Mouse (Mus musculus) midbrain, embryonic 13.5 days (tissue): ENCODE measurements around the gene Ppp1r1a. TPM values are rescaled to one million over a fixed set of nuclear protein-coding genes. Genes with fewer than 3 reads are reported as not detected.

ENCODE experiments used
- ATAC-seq: fragments of 200-750 bp; cut with Nextera tagmentation; 2 replicates; pipeline ENCODE4 v1.8.0; 2017; ENCODE audit warnings: mild to moderate bottlenecking, moderate TSS enrichment, moderate library complexity
- H3K27ac ChIP-seq: fragments of 300-500 bp; sonication (generic); 2 replicates; pipeline ENCODE4 v1.5.1; 2015; ENCODE audit warnings: inconsistent platforms, mild to moderate bottlenecking, moderate library complexity
- H3K27me3 ChIP-seq: fragments of 300-500 bp; sonication (generic); 2 replicates; pipeline ENCODE4 v1.6.1; 2015; ENCODE audit warnings: mild to moderate bottlenecking, inconsistent platforms
- H3K36me3 ChIP-seq: fragments of 300-500 bp; sonication (generic); 2 replicates; pipeline ENCODE4 v1.6.1; 2015; ENCODE audit warnings: mild to moderate bottlenecking, inconsistent platforms
- H3K4me1 ChIP-seq: fragments of 300-500 bp; sonication (generic); replicated peaks from 2 replicates; pipeline ENCODE4 v1.6.1; 2015; ENCODE audit warnings: inconsistent platforms
- H3K4me2 ChIP-seq: fragments of 300-500 bp; sonication (generic); replicated peaks from 2 replicates; pipeline ENCODE4 v1.6.1; 2015; ENCODE audit warnings: moderate library complexity, mild to moderate bottlenecking, inconsistent platforms
- H3K4me3 ChIP-seq: fragments of 300-500 bp; sonication (generic); replicated peaks from 2 replicates; pipeline ENCODE4 v1.5.1; 2015; ENCODE audit warnings: mild to moderate bottlenecking, inconsistent platforms
- H3K9ac ChIP-seq: fragments of 300-500 bp; sonication (generic); replicated peaks from 2 replicates; pipeline ENCODE4 v1.6.1; 2015; ENCODE audit warnings: mild to moderate bottlenecking, inconsistent platforms
- H3K9me3 ChIP-seq: fragments of 300-500 bp; sonication (generic); 2 replicates; pipeline ENCODE4 v1.6.1; 2016; ENCODE audit warnings: mild to moderate bottlenecking, inconsistent platforms
- WGBS: fragments of 180-500 bp; shearing (Covaris S2); methylation state at CpG from one replicate; pipeline ENCODE4 v1.1.7; 2015; 5-methylcytosine and 5-hydroxymethylcytosine counted together
- polyA plus RNA-seq: library from polyadenylated mRNA; unstranded; fragments of >200 nt; fragmentation: Nextera tagmentation; extraction: Ambion mirVana; gene quantifications from 2 replicates; pipeline ENCODE4 v1.2.1, GENCODE M21; 2015

The Ppp1r1a gene
- polyA plus RNA-seq, 1 experiment from 2014 or later: 86.8 TPM

DNA sequence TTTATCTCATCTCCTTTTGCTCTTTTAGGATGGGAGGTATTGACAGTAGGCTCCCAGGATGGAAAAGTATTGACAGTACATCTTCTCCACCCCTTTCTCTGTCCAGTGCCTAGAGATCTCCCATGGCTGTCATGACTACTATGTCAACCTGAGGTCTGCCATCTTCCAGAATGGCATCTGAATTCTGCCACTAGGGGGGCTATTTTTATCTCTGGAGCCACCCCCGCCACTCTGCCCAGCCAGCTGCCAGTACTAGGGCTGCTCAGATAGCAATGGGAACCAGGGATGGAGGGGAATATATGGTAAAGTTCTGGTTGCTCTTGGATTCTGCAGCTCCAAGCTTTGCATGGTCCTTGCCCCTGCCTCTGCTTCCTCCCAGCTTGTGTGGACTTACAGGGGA, 26.2 kb downstream of the Ppp1r1a start:
- no peaks in the 10 kb centered on the region; the same call in 1 of the 2 replicates for H3K36me3 ChIP-seq
- WGBS: 79% methylated on average over 1 of the region's 1 CpGs
- H3K27ac ChIP-seq: no peak overlapping the region
- no peak for ATAC-seq
- H3K4me2 ChIP-seq: no peak overlapping the region
- H3K9ac ChIP-seq: no peak overlapping the region
- H3K4me1 ChIP-seq: peaks cover 70% of the 10 kb centered on the region
- no peak overlapping the region for H3K4me3 ChIP-seq
- no peaks in the 10 kb centered on the region for H3K27me3 ChIP-seq
- no peaks in the 10 kb centered on the region for H3K9me3 ChIP-seq

GRCm38 (mm10) chr15:103509317-103509716, 28.5 kb downstream of the Ppp1r1a start:
- H3K27ac ChIP-seq: no peak overlapping the region
- H3K4me1 ChIP-seq: peaks cover 70% of the 10 kb centered on the region
- 58% methylated on average over 3 of the region's 3 CpGs for WGBS
- no peak overlapping the region for H3K9ac ChIP-seq
- H3K36me3 ChIP-seq: no peaks in the 10 kb centered on the region; the same call in 1 of the 2 replicates
- H3K4me2 ChIP-seq: no peak overlapping the region
- H3K9me3 ChIP-seq: no peaks in the 10 kb centered on the region
- H3K27me3 ChIP-seq: no peaks in the 10 kb centered on the region
- no peak for ATAC-seq
- no peak overlapping the region for H3K4me3 ChIP-seq

GRCm38 (mm10) chr15:103503660-103504059, 34.1 kb downstream of the Ppp1r1a start:
- peak overlapping the region; percentile 87 for H3K9ac ChIP-seq
- WGBS: 44% methylated on average over 12 of the region's 12 CpGs
- H3K27ac ChIP-seq: peak overlapping the region; percentile 88
- peak overlapping the region; percentile 93 for H3K4me2 ChIP-seq
- no peaks in the 10 kb centered on the region for H3K9me3 ChIP-seq
- peaks cover 55% of the 10 kb centered on the region for H3K4me1 ChIP-seq
- H3K27me3 ChIP-seq: peaks cover 8% of the 10 kb centered on the region; the same call in 1 of the 2 replicates
- H3K4me3 ChIP-seq: peak overlapping the region; percentile 64
- H3K36me3 ChIP-seq: no peaks in the 10 kb centered on the region
- ATAC-seq: peak; percentile 38

GRCm38 (mm10) chr15:103503251-103503600, 34.6 kb downstream of the Ppp1r1a start:
- WGBS: 0% methylated on average over 15 of the region's 15 CpGs
- Histone ChIP-seq H3K9ac (peak overlapping the region; percentile 87), H3K27me3 (peaks cover 8% of the 10 kb centered on the region; the same call in 1 of the 2 replicates), H3K9me3 (no peaks in the 10 kb centered on the region), H3K4me1 (peaks cover 53% of the 10 kb centered on the region), H3K36me3 (no peaks in the 10 kb centered on the region), H3K27ac (peak overlapping the region; percentile 88), H3K4me2 (peak overlapping the region; percentile 93), H3K4me3 (peak overlapping the region; percentile 64)
- peak; percentile 88 for ATAC-seq

DNA sequence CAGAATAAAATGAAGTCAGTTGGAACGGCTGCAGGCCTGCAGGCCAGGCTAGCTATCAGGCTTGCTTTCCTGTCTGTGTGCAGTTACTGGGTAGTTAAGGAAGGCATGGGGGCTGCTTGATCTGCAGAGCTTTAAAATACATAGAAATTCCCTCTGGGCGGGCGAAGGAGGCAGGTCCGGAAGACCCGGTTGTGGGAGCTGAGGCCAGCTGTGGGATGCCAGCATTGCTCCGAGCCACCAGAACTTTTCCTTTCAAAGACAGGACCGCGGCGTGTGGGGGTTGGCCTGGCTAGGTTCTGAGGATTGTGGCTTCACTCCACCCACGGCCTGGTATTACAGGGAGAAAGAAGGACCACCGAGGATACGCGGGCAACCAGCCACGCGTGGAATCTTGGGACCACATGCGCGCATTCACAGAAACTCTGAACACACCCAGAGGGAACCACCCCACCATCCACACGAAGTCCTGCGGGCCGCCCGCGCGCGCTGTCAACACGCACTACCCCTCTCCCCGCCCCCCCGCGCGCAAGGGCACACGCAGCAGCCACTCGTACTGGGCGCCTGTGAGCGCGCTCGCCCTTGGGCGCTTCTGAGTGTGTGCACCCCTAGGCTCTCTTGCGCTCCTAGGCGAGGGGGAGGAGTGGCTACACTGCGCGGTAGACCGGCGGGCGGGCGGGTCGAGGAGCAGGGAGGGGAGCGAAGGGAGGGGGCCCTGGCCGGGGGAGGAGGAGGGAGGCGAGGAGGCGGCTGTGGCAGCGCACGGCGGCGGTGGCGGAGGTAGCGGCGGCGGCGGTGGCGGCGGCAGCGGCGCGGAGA, 35.2 kb downstream of the Ppp1r1a start, which contains the start of gene Pde1b:
TSS of gene Pde1b (plus strand) at position 600 of the 816 bp plus-strand sequence.
- H3K27ac ChIP-seq: peak within 1 kb of the TSS; percentile 88
- peaks cover 55% of the 10 kb centered on the region for H3K4me1 ChIP-seq
- peak; percentile 93 for ATAC-seq
- peak within 1 kb of the TSS; percentile 93 for H3K4me2 ChIP-seq
- no peaks in the 10 kb centered on the region for H3K36me3 ChIP-seq
- peak within 1 kb of the TSS; percentile 64 for H3K4me3 ChIP-seq
- H3K9me3 ChIP-seq: no peaks in the 10 kb centered on the region
- peaks cover 8% of the 10 kb centered on the region; the same call in 1 of the 2 replicates for H3K27me3 ChIP-seq
- H3K9ac ChIP-seq: peak within 1 kb of the TSS; percentile 87
- WGBS: under 1% methylated on average over 51 of the region's 63 CpGs

DNA sequence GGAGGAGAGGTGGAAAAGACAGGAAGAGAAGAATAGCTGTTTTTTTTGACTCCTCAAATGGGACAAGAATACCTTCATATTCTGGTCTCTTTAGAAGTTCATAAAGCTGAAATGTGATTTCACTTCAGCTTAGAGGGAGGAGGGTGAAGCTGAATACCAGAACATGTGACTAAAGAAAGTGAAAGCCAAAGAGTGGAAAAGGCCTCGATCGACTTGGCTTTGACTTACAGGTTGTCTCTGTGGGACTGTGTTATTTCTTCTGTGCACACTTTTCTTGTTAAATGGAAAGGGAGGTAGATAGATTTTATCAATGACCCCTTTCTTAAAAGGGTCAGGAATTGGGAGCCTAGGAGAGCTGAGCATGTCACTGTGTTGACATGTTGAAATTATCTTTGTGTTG, 36.6 kb downstream of the Ppp1r1a start:
- Histone ChIP-seq H3K9ac (no peak overlapping the region), H3K4me3 (no peak overlapping the region), H3K4me2 (no peak overlapping the region), H3K27ac (no peak overlapping the region), H3K4me1 (peaks cover 49% of the 10 kb centered on the region), H3K9me3 (no peaks in the 10 kb centered on the region), H3K36me3 (no peaks in the 10 kb centered on the region), H3K27me3 (peaks cover 8% of the 10 kb centered on the region; the same call in 1 of the 2 replicates)
- no peak for ATAC-seq
- WGBS: 81% methylated on average over 2 of the region's 2 CpGs

GRCm38 (mm10) chr15:103500723-103501122, 37.1 kb downstream of the Ppp1r1a start:
- no peak overlapping the region for H3K4me3 ChIP-seq
- H3K9me3 ChIP-seq: no peaks in the 10 kb centered on the region
- no peak overlapping the region for H3K27ac ChIP-seq
- no peaks in the 10 kb centered on the region for H3K36me3 ChIP-seq
- H3K27me3 ChIP-seq: peaks cover 8% of the 10 kb centered on the region; the same call in 1 of the 2 replicates
- no peak overlapping the region for H3K9ac ChIP-seq
- no peak for ATAC-seq
- H3K4me2 ChIP-seq: no peak overlapping the region
- WGBS: 87% methylated on average over 1 of the region's 1 CpGs
- peaks cover 46% of the 10 kb centered on the region for H3K4me1 ChIP-seq

DNA sequence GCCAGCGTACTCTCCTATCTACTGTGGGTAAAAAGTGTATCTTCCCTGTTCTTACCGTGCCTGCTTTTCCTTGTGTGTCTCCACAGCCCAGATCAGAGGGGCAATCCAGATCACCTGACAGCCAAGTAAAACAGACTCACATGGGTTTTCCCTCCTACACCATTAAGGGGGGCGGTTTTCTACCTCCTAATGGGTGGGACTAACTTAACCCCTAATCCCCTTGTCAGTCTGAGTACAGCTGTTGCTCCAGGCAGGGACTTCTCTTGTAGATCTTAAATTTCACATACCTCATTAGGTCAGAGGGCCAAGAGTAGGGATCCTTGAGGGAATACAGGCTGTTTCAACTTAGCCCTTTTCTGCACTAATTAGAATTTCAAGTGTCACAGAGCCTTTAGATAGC, 39.6 kb downstream of the Ppp1r1a start:
- ATAC-seq: no peak
- no peaks in the 10 kb centered on the region for H3K9me3 ChIP-seq
- H3K9ac ChIP-seq: no peak overlapping the region
- 41% methylated on average over 3 of the region's 3 CpGs for WGBS
- no peak overlapping the region for H3K4me2 ChIP-seq
- peaks cover 23% of the 10 kb centered on the region for H3K4me1 ChIP-seq
- H3K4me3 ChIP-seq: no peak overlapping the region
- peaks cover 8% of the 10 kb centered on the region; the same call in 1 of the 2 replicates for H3K27me3 ChIP-seq
- no peaks in the 10 kb centered on the region for H3K36me3 ChIP-seq
- H3K27ac ChIP-seq: no peak overlapping the region

- Histone ChIP-seq H3K36me3 (no peaks in the 10 kb centered on the region), H3K4me1 (peaks cover 25% of the 10 kb centered on the region), H3K27me3 (peaks cover 8% of the 10 kb centered on the region; the same call in 1 of the 2 replicates), H3K4me3 (no peak overlapping the region), H3K9ac (no peak overlapping the region), H3K27ac (no peak overlapping the region), H3K4me2 (no peak overlapping the region), H3K9me3 (no peaks in the 10 kb centered on the region)
- ATAC-seq: peak; percentile 41; the same call in 1 of the 2 replicates
- 73% methylated on average over 10 of the region's 10 CpGs for WGBS
Measured at GRCm38 (mm10) chr15:103496204-103497140, 41.3 kb downstream of the Ppp1r1a start.

- Histone ChIP-seq H3K4me1 (peaks cover 29% of the 10 kb centered on the region), H3K27me3 (no peaks in the 10 kb centered on the region; the same call in 1 of the 2 replicates), H3K27ac (no peak overlapping the region), H3K4me2 (no peak overlapping the region), H3K9me3 (no peaks in the 10 kb centered on the region), H3K9ac (no peak overlapping the region), H3K4me3 (no peak overlapping the region), H3K36me3 (no peaks in the 10 kb centered on the region)
- ATAC-seq: no peak
- WGBS: 61% methylated on average over 4 of the region's 4 CpGs
Measured at GRCm38 (mm10) chr15:103488336-103488735, 49.5 kb downstream of the Ppp1r1a start.

- H3K36me3 ChIP-seq: no peaks in the 10 kb centered on the region
- H3K27ac ChIP-seq: no peak overlapping the region
- no peaks in the 10 kb centered on the region for H3K9me3 ChIP-seq
- 75% methylated on average over 1 of the region's 1 CpGs for WGBS
- peaks cover 28% of the 10 kb centered on the region for H3K4me1 ChIP-seq
- no peak overlapping the region for H3K9ac ChIP-seq
- no peak overlapping the region for H3K4me3 ChIP-seq
- no peak overlapping the region for H3K4me2 ChIP-seq
- no peaks in the 10 kb centered on the region; the same call in 1 of the 2 replicates for H3K27me3 ChIP-seq
- ATAC-seq: no peak
Measured at GRCm38 (mm10) chr15:103486658-103487057, 51.1 kb downstream of the Ppp1r1a start.
